Comparison of ENCODE assay signal across 26 mouse cellular contexts in genomic region chr2:112507444-112507843, GRCm38 (mm10). TPM values are rescaled to one million over a fixed set of nuclear protein-coding genes. Genes with fewer than 3 reads are reported as not detected.
A peak's percentile ranks its signal among the peaks of the same experiment; 100 is the strongest.
DNase-seq lines count a peak whose midpoint lies in the region; ATAC-seq and TF ChIP-seq lines count a peak whose summit lies in the region.
"Had no signal": no experiment of that assay in that cellular context is flagged by ENCODE, and none has a peak within 500 bp of the region (broad histone marks: within the 10 kb centered on the region; RNA-seq: fewer than 3 reads in every experiment).

No protein-coding gene starts in this region.

- TF ChIP-seq CTCF in forebrain, postnatal 0 days (IDR thresholded peaks at IDR 0.05; ENCODE audit: low read depth), result no peak

- H3K4me1 ChIP-seq in forebrain, postnatal 0 days (ENCODE audit: insufficient read depth), result no peaks in the 10 kb centered on the region
- no peaks in the 10 kb centered on the region for H3K4me1 ChIP-seq in forebrain, embryonic 14.5 days (ENCODE audit: control insufficient read depth, insufficient read depth, low read length)
- H3K4me1 ChIP-seq: embryonic facial prominence, embryonic 15.5 days; forebrain, embryonic 10.5 days; hindbrain, embryonic 13.5 days had no signal

- H3K27ac ChIP-seq in forebrain, postnatal 0 days (ENCODE audit: low read depth, low read length), result no peak overlapping the region
- H3K27ac ChIP-seq in forebrain, embryonic 14.5 days (ENCODE audit: low read depth, low read length), result no peak overlapping the region
- H3K27ac ChIP-seq: embryonic facial prominence, embryonic 15.5 days; forebrain, embryonic 10.5 days; heart, embryonic 13.5 days; hindbrain, embryonic 13.5 days; hindbrain, postnatal 0 days had no signal

- WGBS in forebrain, postnatal 0 days, result 92% methylated on average over 1 of the region's 1 CpGs
- 90% methylated on average over 1 of the region's 1 CpGs for WGBS in forebrain, embryonic 14.5 days

- H3K9ac ChIP-seq in forebrain, postnatal 0 days, result no peak overlapping the region
- H3K9ac ChIP-seq in forebrain, embryonic 14.5 days (ENCODE audit: low read length), result no peak overlapping the region
- H3K9ac ChIP-seq: embryonic facial prominence, embryonic 15.5 days; heart, embryonic 13.5 days; hindbrain, embryonic 13.5 days had no signal

- peak; percentile 27; the same call in 1 of the 2 replicates for ATAC-seq in forebrain, postnatal 0 days
- ATAC-seq in forebrain, embryonic 14.5 days, result no peak
- peak; percentile 67 for ATAC-seq in common myeloid progenitor, adult 5-6 weeks (replicated peaks; ENCODE audit: low read depth, poor library complexity, severe bottlenecking)
- ATAC-seq in megakaryocyte-erythroid progenitor cell, adult 5-6 weeks (replicated peaks; ENCODE audit: low FRiP score, low TSS enrichment, poor library complexity, severe bottlenecking), result peak; percentile 65
- ATAC-seq: hindbrain, postnatal 0 days; intestine, embryonic 16.5 days had no signal

- no peaks in the 10 kb centered on the region for H3K9me3 ChIP-seq in forebrain, postnatal 0 days (ENCODE audit: low read length)
- no peaks in the 10 kb centered on the region for H3K9me3 ChIP-seq in forebrain, embryonic 14.5 days (replicated peaks; ENCODE audit: control insufficient read depth, low read length)
- H3K9me3 ChIP-seq: embryonic facial prominence, embryonic 15.5 days; forebrain, embryonic 10.5 days; heart, embryonic 13.5 days; hindbrain, embryonic 13.5 days had no signal

- H3K36me3 ChIP-seq in forebrain, postnatal 0 days (ENCODE audit: insufficient read depth), result no peaks in the 10 kb centered on the region
- H3K36me3 ChIP-seq in forebrain, embryonic 14.5 days (ENCODE audit: control insufficient read depth, insufficient read depth, low read length), result no peaks in the 10 kb centered on the region
- H3K36me3 ChIP-seq: embryonic facial prominence, embryonic 15.5 days; forebrain, embryonic 10.5 days; heart, embryonic 13.5 days; hindbrain, embryonic 13.5 days had no signal

- intact Hi-C loops in left cerebral cortex, postnatal 25 days (cut with DNase I), result loop anchor here (10.0 kb wide), 1 partner anchor 797 kb away; no protein-coding TSS in a partner anchor
- intact Hi-C loops in heart, postnatal 14 days (cut with DNase I), result loop anchor here (10.0 kb wide), 1 partner anchor 107 kb away; no protein-coding TSS in a partner anchor

- no peak overlapping the region for H3K4me2 ChIP-seq in forebrain, postnatal 0 days (ENCODE audit: low read depth)
- no peak overlapping the region for H3K4me2 ChIP-seq in forebrain, embryonic 14.5 days (ENCODE audit: low read length)
- H3K4me2 ChIP-seq: embryonic facial prominence, embryonic 15.5 days; heart, embryonic 13.5 days; hindbrain, embryonic 13.5 days had no signal

- DNase-seq in forebrain, postnatal 0 days, result no peak
- no peak for DNase-seq in forebrain, embryonic 14.5 days (ENCODE audit: low spot score)
- DNase-seq in CD4-positive, CD25-positive, alpha-beta regulatory T cell, adult 2 months (ENCODE audit: low read depth, low spot score), result peak; percentile 51
- no peak for DNase-seq in cerebellum, adult 11-12 months
- no peak for DNase-seq in left cerebral cortex, postnatal 25 days (ENCODE audit: low spot score in 2 of 2)
- DNase-seq in heart, postnatal 14 days, result no peak
- DNase-seq: adrenal gland, adult 2 months; adrenal gland, postnatal 25 days; cerebellum, adult 2 months; cerebellum, postnatal 10 days; embryo, embryonic 11 days; gastrocnemius, postnatal 36 days had no signal

- no peak overlapping the region for H3K4me3 ChIP-seq in forebrain, postnatal 0 days (ENCODE audit: low read depth, low read length)
- H3K4me3 ChIP-seq in forebrain, embryonic 14.5 days (ENCODE audit: low read depth, low read length), result no peak overlapping the region
- H3K4me3 ChIP-seq: embryonic facial prominence, embryonic 15.5 days; erythroblast, embryonic 14.5 days; forebrain, embryonic 10.5 days; heart, embryonic 13.5 days; hindbrain, embryonic 13.5 days had no signal

- no peaks in the 10 kb centered on the region for H3K27me3 ChIP-seq in forebrain, postnatal 0 days (ENCODE audit: insufficient read depth, low read length)
- H3K27me3 ChIP-seq in forebrain, embryonic 14.5 days (replicated peaks; ENCODE audit: control insufficient read depth, insufficient read depth, low read length), result no peaks in the 10 kb centered on the region
- H3K27me3 ChIP-seq: embryonic facial prominence, embryonic 15.5 days; heart, embryonic 13.5 days; hindbrain, embryonic 13.5 days had no signal

RNA-seq across cellular contexts. Expression of gene Aven, which starts 14.7 kb away (rescaled TPM):
- 4.3 and 4.6 TPM in 2 replicates for total RNA-seq in forebrain, postnatal 0 days (2014; rRNA removed)
- 1.9 and 3.2 TPM in 2 replicates for polyA plus RNA-seq in forebrain, postnatal 0 days (2015; fragmentation: Nextera tagmentation; extraction: Ambion mirVana)
- 2.7 and 3.0 TPM in 2 replicates for polyA plus RNA-seq in forebrain, embryonic 14.5 days (2014; fragmentation: Nextera tagmentation; extraction: Ambion mirVana)
- total RNA-seq in common myeloid progenitor, adult 5-6 weeks (2017), result 31.7 and 35.2 TPM in 2 replicates
- 11.9 and 27.4 TPM in 2 replicates for total RNA-seq in megakaryocyte-erythroid progenitor cell, adult 5-6 weeks (2014; fragmentation: Nextera tagmentation)
- total RNA-seq in megakaryocyte-erythroid progenitor cell, adult 5-6 weeks (2017), result 48.4 and 50.6 TPM in 2 replicates
- 10 to 100 TPM in 1 of 2 experiments, 1 to 10 TPM in 1; 9.6 to 11.4 TPM for total RNA-seq in left cerebral cortex, postnatal 25 days (2021)
- 10 to 100 TPM; 16.9 to 17.1 TPM for total RNA-seq in heart, postnatal 14 days (2021)

RNA-seq across cellular contexts. Expression of gene Chrm5, which starts 26.9 kb away (rescaled TPM):
- 3.8 and 4.7 TPM in 2 replicates for total RNA-seq in forebrain, postnatal 0 days (2014; rRNA removed)
- polyA plus RNA-seq in forebrain, postnatal 0 days (2015; fragmentation: Nextera tagmentation; extraction: Ambion mirVana), result 1.2 and 2.7 TPM in 2 replicates
- 0.42 and 0.49 TPM in 2 replicates for polyA plus RNA-seq in forebrain, embryonic 14.5 days (2014; fragmentation: Nextera tagmentation; extraction: Ambion mirVana)
- not detected in 2 replicates for total RNA-seq in common myeloid progenitor, adult 5-6 weeks (2017)
- not detected in 2 replicates for total RNA-seq in megakaryocyte-erythroid progenitor cell, adult 5-6 weeks (2014; fragmentation: Nextera tagmentation)
- not detected in 2 replicates for total RNA-seq in megakaryocyte-erythroid progenitor cell, adult 5-6 weeks (2017)
- 1 to 10 TPM in 1 of 2 experiments, under 1 TPM in 1; 0.87 to 2.2 TPM for total RNA-seq in left cerebral cortex, postnatal 25 days (2021)
- not detected for total RNA-seq in heart, postnatal 14 days (2021)
- total RNA-seq: adrenal gland, adult 2 months; adrenal gland, postnatal 25 days; gastrocnemius, adult 8-10 months; gastrocnemius, postnatal 36 days; hematopoietic stem cell, adult 5-6 weeks; MEL had no signal
- polyA plus RNA-seq: adrenal gland, adult 2 months; embryonic facial prominence, embryonic 11.5 days; embryonic facial prominence, embryonic 15.5 days; erythroblast, embryonic 14.5 days; heart, embryonic 13.5 days; heart, postnatal 0 days; intestine, embryonic 16.5 days had no signal

RNA-seq across cellular contexts. Expression of gene Emc7, which starts 52.6 kb away (rescaled TPM):
- total RNA-seq in forebrain, postnatal 0 days (2014; rRNA removed), result 18.2 and 18.4 TPM in 2 replicates
- polyA plus RNA-seq in forebrain, postnatal 0 days (2015; fragmentation: Nextera tagmentation; extraction: Ambion mirVana), result 26.5 and 27.0 TPM in 2 replicates
- polyA plus RNA-seq in forebrain, embryonic 14.5 days (2014; fragmentation: Nextera tagmentation; extraction: Ambion mirVana), result 15.2 and 15.3 TPM in 2 replicates
- total RNA-seq in common myeloid progenitor, adult 5-6 weeks (2017), result 8.8 and 13.7 TPM in 2 replicates
- 13.8 and 14.7 TPM in 2 replicates for total RNA-seq in megakaryocyte-erythroid progenitor cell, adult 5-6 weeks (2014; fragmentation: Nextera tagmentation)
- total RNA-seq in megakaryocyte-erythroid progenitor cell, adult 5-6 weeks (2017), result 9.7 and 10.5 TPM in 2 replicates
- 10 to 100 TPM; 49.7 TPM for total RNA-seq in left cerebral cortex, postnatal 25 days (2021)
- total RNA-seq in heart, postnatal 14 days (2021), result 10 to 100 TPM; 15.2 to 15.5 TPM
